Mouse (Mus musculus) intestine, embryonic 14.5 days (tissue): ENCODE results near the gene Dram2. TPM values are rescaled to one million over a fixed set of nuclear protein-coding genes. Genes with fewer than 3 reads are reported as not detected.

ENCODE experiments used
- ATAC-seq: fragments of 200-750 bp; cut with Nextera tagmentation; replicated peaks from 2 replicates; pipeline ENCODE4 v1.8.0; 2017; ENCODE audit warnings: low read depth, moderate number of reproducible peaks, moderate TSS enrichment, moderate library complexity; ENCODE audit not compliant: low FRiP score, low TSS enrichment
- DNase-seq: peaks from one replicate; pipeline ENCODE4 v3.0.0-alpha.2; 2018; ENCODE audit warnings: low spot score
- H3K27ac ChIP-seq: fragments of 300-500 bp; sonication (generic); 2 replicates; pipeline ENCODE4 v1.5.1; 2014; ENCODE audit warnings: low read depth, mild to moderate bottlenecking, control low read depth
- H3K27me3 ChIP-seq: fragments of 300-500 bp; sonication (generic); replicated peaks from 2 replicates; pipeline ENCODE4 v1.6.1; 2014; ENCODE audit warnings: low read length, control low read depth; ENCODE audit not compliant: control insufficient read depth, insufficient read depth
- H3K36me3 ChIP-seq: fragments of 300-500 bp; sonication (generic); 2 replicates; pipeline ENCODE4 v1.6.1; 2014; ENCODE audit warnings: low read length, control low read depth; ENCODE audit not compliant: control insufficient read depth, insufficient read depth
- H3K4me1 ChIP-seq: fragments of 300-500 bp; sonication (generic); replicated peaks from 2 replicates; pipeline ENCODE4 v1.6.1; 2014; ENCODE audit warnings: low read length, control low read depth, mixed read lengths; ENCODE audit not compliant: control insufficient read depth, insufficient read depth
- H3K4me2 ChIP-seq: fragments of 300-500 bp; sonication (generic); 2 replicates; pipeline ENCODE4 v1.6.1; 2014; ENCODE audit warnings: low read length
- H3K4me3 ChIP-seq: fragments of 300-500 bp; sonication (generic); 2 replicates; pipeline ENCODE4 v1.5.1; 2014; ENCODE audit warnings: low read depth, low read length, control low read depth, mixed read lengths
- H3K9ac ChIP-seq: fragments of 300-500 bp; sonication (generic); 2 replicates; pipeline ENCODE4 v1.6.1; 2014; ENCODE audit warnings: mild to moderate bottlenecking, low read length
- H3K9me3 ChIP-seq: fragments of 300-500 bp; sonication (generic); 2 replicates; pipeline ENCODE4 v1.6.1; 2016; ENCODE audit warnings: low read length, control low read depth; ENCODE audit not compliant: control insufficient read depth
- WGBS: fragments of 180-500 bp; shearing (Covaris S2); extraction: QIAGEN DNeasy Blood & Tissue Kit; methylation state at CpG from one replicate; pipeline ENCODE4 v1.1.7; 2014; 5-methylcytosine and 5-hydroxymethylcytosine counted together
- polyA plus RNA-seq: library from polyadenylated mRNA; unstranded; fragments of >200 nt; fragmentation: Nextera tagmentation; extraction: Ambion mirVana; gene quantifications from 2 replicates; pipeline ENCODE4 v1.2.1, GENCODE M21; 2014

The Dram2 gene
- polyA plus RNA-seq, 1 experiment from 2014 or later = 81.7 TPM

DNA sequence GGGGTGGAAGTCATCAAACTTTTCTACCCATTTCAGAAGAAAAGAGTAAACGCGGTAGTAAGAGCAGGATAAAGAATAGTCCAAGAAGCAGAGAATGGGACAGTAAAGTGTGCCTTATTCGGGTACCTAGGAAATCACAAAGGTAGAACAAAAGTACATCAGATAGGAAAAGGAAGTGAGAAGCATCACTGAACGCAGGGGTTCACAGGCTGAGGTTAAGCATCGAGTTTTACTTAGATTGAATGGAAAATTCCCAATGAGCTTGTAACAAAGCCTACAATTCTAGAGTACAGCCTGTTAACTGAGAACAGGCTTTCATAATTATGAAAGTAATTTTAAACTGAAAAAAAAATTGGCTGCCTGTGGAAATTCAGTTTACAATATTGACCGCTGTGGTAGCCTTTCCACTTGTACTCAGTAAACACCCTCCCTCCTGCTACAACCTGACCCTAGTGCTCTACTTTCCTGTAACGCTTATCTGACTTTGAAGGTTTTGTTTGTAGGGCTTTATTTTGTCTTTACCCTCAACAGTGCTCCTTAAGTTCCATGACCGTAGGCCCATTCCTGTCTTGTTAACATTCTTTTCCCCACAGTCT, 2.8 kb upstream of the Dram2 start:
- Histone ChIP-seq H3K36me3 (no peaks in the 10 kb centered on the region), H3K4me3 (no peak overlapping the region), H3K9me3 (no peaks in the 10 kb centered on the region), H3K9ac (no peak overlapping the region), H3K4me2 (no peak overlapping the region), H3K27me3 (no peaks in the 10 kb centered on the region), H3K4me1 (peaks cover 16% of the 10 kb centered on the region; the same call in 1 of the 2 replicates), H3K27ac (no peak overlapping the region)
- WGBS = 80% methylated on average over 8 of the region's 8 CpGs
- no peak for ATAC-seq
- no peak for DNase-seq

GRCm38 (mm10) chr3:106547924-106548539, 434 bp downstream of the Dram2 start:
- ATAC-seq (peak; percentile 56), DNase-seq (no peak)
- Histone ChIP-seq H3K4me3 (peak overlapping the region; percentile 82), H3K27ac (peak overlapping the region; percentile 97), H3K4me1 (peaks cover 17% of the 10 kb centered on the region; the same call in 1 of the 2 replicates), H3K36me3 (peaks cover 10% of the 10 kb centered on the region), H3K4me2 (peak overlapping the region; percentile 78), H3K9ac (peak overlapping the region; percentile 91), H3K27me3 (no peaks in the 10 kb centered on the region), H3K9me3 (no peaks in the 10 kb centered on the region)
- under 1% methylated on average over 27 of the region's 27 CpGs for WGBS

GRCm38 (mm10) chr3:106548971-106549370, 1.4 kb downstream of the Dram2 start:
- Histone ChIP-seq H3K36me3 (peaks cover 19% of the 10 kb centered on the region), H3K27me3 (no peaks in the 10 kb centered on the region), H3K4me3 (peak overlapping the region; percentile 82), H3K4me2 (peak overlapping the region; percentile 78), H3K9me3 (no peaks in the 10 kb centered on the region), H3K9ac (no peak overlapping the region), H3K27ac (no peak overlapping the region), H3K4me1 (peaks cover 17% of the 10 kb centered on the region; the same call in 1 of the 2 replicates)
- DNase-seq (no peak), ATAC-seq (no peak)
- 21% methylated on average over 3 of the region's 3 CpGs for WGBS

DNA sequence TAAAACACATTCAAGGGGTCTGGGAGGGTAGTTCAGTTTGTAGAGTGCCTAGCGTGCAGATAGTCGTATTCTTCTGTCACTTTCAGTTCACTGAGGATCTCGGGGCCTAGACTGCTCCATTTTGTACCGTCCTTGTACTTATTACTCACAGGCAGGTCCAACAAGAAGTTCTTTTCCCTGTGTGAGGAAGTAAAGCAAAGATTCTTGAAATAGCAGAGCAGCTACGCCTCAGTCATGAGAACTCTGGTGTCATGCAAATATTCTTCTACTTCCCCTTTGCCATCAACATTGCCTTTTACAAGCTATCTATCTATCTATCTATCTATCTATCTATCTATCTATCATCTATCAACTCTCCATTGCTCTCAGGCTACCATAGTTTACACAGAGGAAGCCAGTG, 5.8 kb downstream of the Dram2 start:
- Histone ChIP-seq H3K36me3 (peaks cover 50% of the 10 kb centered on the region), H3K27me3 (no peaks in the 10 kb centered on the region), H3K4me1 (0 out of 2 replicates have a peak, but pooled peaks cover 4% of the 10 kb centered on the region), H3K27ac (no peak overlapping the region), H3K4me2 (no peak overlapping the region), H3K4me3 (no peak overlapping the region), H3K9ac (no peak overlapping the region), H3K9me3 (no peaks in the 10 kb centered on the region)
- DNase-seq (no peak), ATAC-seq (no peak)
- WGBS = 89% methylated on average over 5 of the region's 5 CpGs

DNA sequence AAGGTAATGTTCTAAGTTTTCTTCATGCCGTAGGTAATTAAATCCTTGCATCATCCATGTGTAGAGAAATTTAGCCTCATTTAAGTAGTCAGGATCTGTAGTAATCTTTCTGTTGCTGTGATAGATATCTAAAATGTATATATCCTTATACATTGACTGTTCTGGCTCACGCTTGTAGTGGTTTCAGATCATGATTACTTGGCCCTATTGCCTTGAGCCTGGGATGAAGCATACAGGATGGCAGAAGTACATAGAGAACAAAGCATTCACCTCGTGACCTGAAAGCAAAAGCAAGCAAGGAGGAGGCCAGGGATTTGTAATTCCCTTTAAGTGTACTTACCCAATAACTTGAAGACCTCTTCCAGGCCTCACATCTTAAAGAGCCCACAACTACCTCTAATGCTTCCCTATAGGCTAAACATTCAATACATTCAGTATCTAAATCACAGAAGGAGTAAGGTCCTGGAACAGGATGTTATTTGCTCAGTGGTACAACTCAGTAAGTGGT, 8.2 kb downstream of the Dram2 start:
- H3K4me1 ChIP-seq = no peaks in the 10 kb centered on the region
- H3K4me2 ChIP-seq = no peak overlapping the region
- DNase-seq (no peak), ATAC-seq (no peak)
- no peak overlapping the region for H3K4me3 ChIP-seq
- no peaks in the 10 kb centered on the region for H3K27me3 ChIP-seq
- peaks cover 56% of the 10 kb centered on the region for H3K36me3 ChIP-seq
- no peaks in the 10 kb centered on the region for H3K9me3 ChIP-seq
- 84% methylated on average over 3 of the region's 3 CpGs for WGBS
- H3K9ac ChIP-seq = no peak overlapping the region
- no peak overlapping the region for H3K27ac ChIP-seq

GRCm38 (mm10) chr3:106558271-106558670, 10.7 kb downstream of the Dram2 start:
- H3K9ac ChIP-seq = no peak overlapping the region
- no peak overlapping the region for H3K4me2 ChIP-seq
- no peak for ATAC-seq
- no peaks in the 10 kb centered on the region for H3K27me3 ChIP-seq
- H3K27ac ChIP-seq = no peak overlapping the region
- no peak overlapping the region for H3K4me3 ChIP-seq
- no peaks in the 10 kb centered on the region for H3K4me1 ChIP-seq
- H3K36me3 ChIP-seq = peaks cover 46% of the 10 kb centered on the region
- H3K9me3 ChIP-seq = no peaks in the 10 kb centered on the region
- DNase-seq = no peak

GRCm38 (mm10) chr3:106565876-106566275, 18.3 kb downstream of the Dram2 start:
- H3K27ac ChIP-seq = no peak overlapping the region
- no peak overlapping the region for H3K4me2 ChIP-seq
- DNase-seq (no peak), ATAC-seq (no peak)
- no peaks in the 10 kb centered on the region for H3K27me3 ChIP-seq
- 85% methylated on average over 3 of the region's 3 CpGs for WGBS
- no peak overlapping the region for H3K4me3 ChIP-seq
- H3K36me3 ChIP-seq = peaks cover 15% of the 10 kb centered on the region; the same call in 1 of the 2 replicates
- no peak overlapping the region for H3K9ac ChIP-seq
- no peaks in the 10 kb centered on the region for H3K4me1 ChIP-seq
- H3K9me3 ChIP-seq = no peaks in the 10 kb centered on the region

DNA sequence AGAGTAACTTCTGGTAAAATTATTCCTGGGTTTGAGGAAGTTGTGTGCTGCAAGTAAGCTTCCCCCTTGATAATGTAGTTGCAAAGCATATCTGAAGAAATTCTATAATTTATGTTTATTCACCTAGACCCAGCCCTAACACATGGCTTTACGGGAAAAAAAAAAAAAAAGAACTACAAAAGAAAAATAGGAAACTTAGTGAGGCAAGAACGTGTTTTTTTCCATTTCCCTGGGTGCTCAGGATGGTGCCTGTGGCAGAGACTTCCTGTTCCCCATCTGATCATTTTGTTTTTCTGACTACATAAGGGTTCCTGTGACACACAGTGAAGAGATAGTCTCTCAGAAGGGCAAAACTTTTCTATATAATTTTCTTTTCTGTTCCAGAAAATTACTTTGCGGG, 25.6 kb downstream of the Dram2 start:
- H3K4me2 ChIP-seq = no peak overlapping the region
- H3K4me3 ChIP-seq = no peak overlapping the region
- DNase-seq (no peak), ATAC-seq (no peak)
- 86% methylated on average over 3 of the region's 3 CpGs for WGBS
- peaks cover 13% of the 10 kb centered on the region; the same call in 1 of the 2 replicates for H3K36me3 ChIP-seq
- H3K9me3 ChIP-seq = no peaks in the 10 kb centered on the region
- H3K4me1 ChIP-seq = no peaks in the 10 kb centered on the region
- H3K27me3 ChIP-seq = no peaks in the 10 kb centered on the region
- no peak overlapping the region for H3K9ac ChIP-seq
- no peak overlapping the region for H3K27ac ChIP-seq

GRCm38 (mm10) chr3:106579296-106579695, 31.7 kb downstream of the Dram2 start:
- WGBS = 93% methylated on average over 2 of the region's 2 CpGs
- Histone ChIP-seq H3K27ac (no peak overlapping the region), H3K4me1 (no peaks in the 10 kb centered on the region), H3K4me2 (no peak overlapping the region), H3K27me3 (no peaks in the 10 kb centered on the region), H3K36me3 (0 out of 2 replicates have a peak, but pooled peaks cover 2% of the 10 kb centered on the region), H3K9me3 (no peaks in the 10 kb centered on the region), H3K4me3 (no peak overlapping the region), H3K9ac (no peak overlapping the region)
- no peak for DNase-seq
- ATAC-seq = no peak
